Mouse (Mus musculus): Measurements from ENCODE around the gene Clec11a. TPM values are rescaled to one million over a fixed set of nuclear protein-coding genes. Genes with fewer than 3 reads are reported as not detected.

The Clec11a gene
- polyA plus RNA-seq, 2 experiments, result 0.33 to 0.38 TPM

- peaks cover 37% of the 10 kb centered on the region for H3K27me3 ChIP-seq (ENCODE audit: control insufficient read depth, insufficient read depth, low read length)
- peak overlapping the region; percentile 8; the same call in 1 of the 2 replicates for H3K4me2 ChIP-seq (ENCODE audit: low read depth)
- WGBS (ENCODE audit: insufficient replicate concordance), result 6% methylated on average over 29 of the region's 40 CpGs
- H3K36me3 ChIP-seq (replicated peaks; ENCODE audit: control insufficient read depth, insufficient read depth, low read depth), result no peaks in the 10 kb centered on the region
- H3K9ac ChIP-seq (replicated peaks), result no peak overlapping the region
- ATAC-seq (ENCODE audit: insufficient read depth) (no peak), DNase-seq (ENCODE audit: low read depth in 3 of 3, low spot score in 3 of 3) (no peak)
- H3K9me3 ChIP-seq (ENCODE audit: control insufficient read depth, low read length), result no peaks in the 10 kb centered on the region
- no peak overlapping the region for H3K27ac ChIP-seq
- H3K4me1 ChIP-seq (replicated peaks; ENCODE audit: control insufficient read depth in 2 of 2, insufficient read depth in 2 of 2, low read length in 1 of 2), result no peaks in the 10 kb centered on the region
- no peak overlapping the region for H3K4me3 ChIP-seq (ENCODE audit: insufficient read depth in 1 of 2, low read depth in 2 of 2, low read length in 2 of 2)
- no peak for TF ChIP-seq EP300 (IDR thresholded peaks at IDR 0.05; ENCODE audit: low read depth)
- TF ChIP-seq CTCF (IDR thresholded peaks at IDR 0.05; ENCODE audit: low read depth), result no peak
Observed at GRCm38 (mm10) chr7:44335031-44335878, 28.6 kb upstream of the Clec11a start.

- no peak overlapping the region for H3K27ac ChIP-seq
- no peak for DNase-seq (ENCODE audit: low read depth in 3 of 3, low spot score in 3 of 3)
- WGBS (ENCODE audit: insufficient replicate concordance), result 58% methylated on average over 14 of the region's 14 CpGs
- peaks cover 37% of the 10 kb centered on the region for H3K27me3 ChIP-seq (ENCODE audit: control insufficient read depth, insufficient read depth, low read length)
- TF ChIP-seq EP300 (IDR thresholded peaks at IDR 0.05; ENCODE audit: low read depth), result no peak
- TF ChIP-seq CTCF (IDR thresholded peaks at IDR 0.05; ENCODE audit: low read depth), result no peak
- no peak overlapping the region for H3K4me3 ChIP-seq (ENCODE audit: insufficient read depth in 1 of 2, low read depth in 2 of 2, low read length in 2 of 2)
- no peaks in the 10 kb centered on the region for H3K36me3 ChIP-seq (replicated peaks; ENCODE audit: control insufficient read depth, insufficient read depth, low read depth)
- no peaks in the 10 kb centered on the region for H3K9me3 ChIP-seq (ENCODE audit: control insufficient read depth, low read length)
- ATAC-seq (ENCODE audit: insufficient read depth), result no peak
- H3K4me2 ChIP-seq (ENCODE audit: low read depth), result no peak overlapping the region
- no peaks in the 10 kb centered on the region for H3K4me1 ChIP-seq (replicated peaks; ENCODE audit: control insufficient read depth in 2 of 2, insufficient read depth in 2 of 2, low read length in 1 of 2)
- no peak overlapping the region for H3K9ac ChIP-seq (replicated peaks)
Observed at GRCm38 (mm10) chr7:44334139-44334538, 27.4 kb upstream of the Clec11a start.

- 24% methylated on average over 3 of the region's 3 CpGs for WGBS (ENCODE audit: insufficient replicate concordance)
- DNase-seq (ENCODE audit: low read depth in 3 of 3, low spot score in 3 of 3) (no peak), ATAC-seq (ENCODE audit: insufficient read depth) (no peak)
- no peak overlapping the region for H3K9ac ChIP-seq (replicated peaks)
- no peak for TF ChIP-seq EP300 (IDR thresholded peaks at IDR 0.05; ENCODE audit: low read depth)
- no peak for TF ChIP-seq CTCF (IDR thresholded peaks at IDR 0.05; ENCODE audit: low read depth)
- H3K27ac ChIP-seq, result no peak overlapping the region
- no peak overlapping the region for H3K4me2 ChIP-seq (ENCODE audit: low read depth)
- H3K4me1 ChIP-seq (replicated peaks; ENCODE audit: control insufficient read depth in 2 of 2, insufficient read depth in 2 of 2, low read length in 1 of 2), result no peaks in the 10 kb centered on the region
- peaks cover 28% of the 10 kb centered on the region for H3K27me3 ChIP-seq (ENCODE audit: control insufficient read depth, insufficient read depth, low read length)
- H3K36me3 ChIP-seq (replicated peaks; ENCODE audit: control insufficient read depth, insufficient read depth, low read depth), result no peaks in the 10 kb centered on the region
- no peaks in the 10 kb centered on the region for H3K9me3 ChIP-seq (ENCODE audit: control insufficient read depth, low read length)
- no peak overlapping the region for H3K4me3 ChIP-seq (ENCODE audit: insufficient read depth in 1 of 2, low read depth in 2 of 2, low read length in 2 of 2)
Observed at GRCm38 (mm10) chr7:44332336-44332735, 25.6 kb upstream of the Clec11a start.

- ATAC-seq (ENCODE audit: insufficient read depth) (no peak), DNase-seq (ENCODE audit: low read depth in 3 of 3, low spot score in 3 of 3) (no peak)
- H3K27me3 ChIP-seq (ENCODE audit: control insufficient read depth, insufficient read depth, low read length), result no peaks in the 10 kb centered on the region
- no peaks in the 10 kb centered on the region for H3K9me3 ChIP-seq (ENCODE audit: control insufficient read depth, low read length)
- H3K9ac ChIP-seq (replicated peaks), result no peak overlapping the region
- H3K4me3 ChIP-seq (ENCODE audit: insufficient read depth in 1 of 2, low read depth in 2 of 2, low read length in 2 of 2), result no peak overlapping the region
- H3K36me3 ChIP-seq (replicated peaks; ENCODE audit: control insufficient read depth, insufficient read depth, low read depth), result no peaks in the 10 kb centered on the region
- TF ChIP-seq EP300 (IDR thresholded peaks at IDR 0.05; ENCODE audit: low read depth), result no peak
- WGBS (ENCODE audit: insufficient replicate concordance), result 27% methylated on average over 6 of the region's 6 CpGs
- H3K4me2 ChIP-seq (ENCODE audit: low read depth), result no peak overlapping the region
- H3K27ac ChIP-seq, result no peak overlapping the region
- no peaks in the 10 kb centered on the region for H3K4me1 ChIP-seq (replicated peaks; ENCODE audit: control insufficient read depth in 2 of 2, insufficient read depth in 2 of 2, low read length in 1 of 2)
Observed at GRCm38 (mm10) chr7:44326614-44327013, 19.9 kb upstream of the Clec11a start.

GRCm38 (mm10) chr7:44322290-44322689 is 15.6 kb upstream of the Clec11a start:
- Histone ChIP-seq H3K4me3 (ENCODE audit: insufficient read depth in 1 of 2, low read depth in 2 of 2, low read length in 2 of 2) (no peak overlapping the region), H3K27me3 (ENCODE audit: control insufficient read depth, insufficient read depth, low read length) (no peaks in the 10 kb centered on the region), H3K4me1 (replicated peaks; ENCODE audit: control insufficient read depth in 2 of 2, insufficient read depth in 2 of 2, low read length in 1 of 2) (no peaks in the 10 kb centered on the region), H3K9ac (replicated peaks) (no peak overlapping the region), H3K27ac (no peak overlapping the region), H3K9me3 (ENCODE audit: control insufficient read depth, low read length) (no peaks in the 10 kb centered on the region), H3K4me2 (ENCODE audit: low read depth) (no peak overlapping the region), H3K36me3 (replicated peaks; ENCODE audit: control insufficient read depth, insufficient read depth, low read depth) (no peaks in the 10 kb centered on the region)
- DNase-seq (ENCODE audit: low read depth in 3 of 3, low spot score in 3 of 3) (no peak), ATAC-seq (ENCODE audit: insufficient read depth) (no peak)
- 55% methylated on average over 1 of the region's 1 CpGs for WGBS (ENCODE audit: insufficient replicate concordance)
- TF ChIP-seq EP300 (IDR thresholded peaks at IDR 0.05; ENCODE audit: low read depth), result no peak
- TF ChIP-seq CTCF (IDR thresholded peaks at IDR 0.05; ENCODE audit: low read depth), result no peak

Measured in liver, embryonic 14.5 days (tissue).